Mouse (Mus musculus) MEL (cell line): ENCODE measurements around the gene Nek11. TPM values are rescaled to one million over a fixed set of nuclear protein-coding genes. Genes with fewer than 3 reads are reported as not detected.

Experiments
- DNase-seq: peaks from one replicate; pipeline ENCODE4 v3.0.0; 2011; ENCODE audit warnings: low read depth, low spot score
- H3K27ac ChIP-seq: 2 replicates; pipeline ENCODE4 v1.5.1; 2012; ENCODE audit warnings: low read depth, mild to moderate bottlenecking, control low read depth, low read length, moderate library complexity; ENCODE audit not compliant: control insufficient read depth
- H3K27me3 ChIP-seq, 2 experiments: fragments of 150-350 bp in 1 of 2; sonication (generic) in 1 of 2; 2 replicates each; pipeline ENCODE4 v1.6.1; 2012; ENCODE audit warnings: low read length in 2 of 2, mild to moderate bottlenecking in 2 of 2, improper control_type of control experiment in 1 of 2, moderate library complexity in 1 of 2; ENCODE audit not compliant: insufficient read depth in 2 of 2, control insufficient read depth in 1 of 2
- H3K36me3 ChIP-seq, 2 experiments: 2 replicates each; pipeline ENCODE4 v1.6.1; 2012 to 2014; ENCODE audit warnings: low read length in 2 of 2, improper control_type of control experiment in 1 of 2, inconsistent platforms in 1 of 2, mild to moderate bottlenecking in 1 of 2; ENCODE audit not compliant: insufficient read depth in 2 of 2, control insufficient read depth in 1 of 2
- H3K4me1 ChIP-seq, 2 experiments: fragments of 150-350 bp in 1 of 2; sonication (generic) in 1 of 2; 2 replicates each; pipeline ENCODE4 v1.6.1; 2012; ENCODE audit warnings: low read length in 2 of 2, improper control_type of control experiment in 1 of 2, mild to moderate bottlenecking in 1 of 2; ENCODE audit not compliant: insufficient read depth in 2 of 2, control insufficient read depth in 1 of 2
- H3K4me3 ChIP-seq, 2 experiments: fragments of 150-350 bp in 1 of 2; sonication (generic) in 1 of 2; 2 replicates each; pipeline ENCODE4 v1.5.1; 2012; ENCODE audit warnings: low read depth in 2 of 2, low read length in 2 of 2, mild to moderate bottlenecking in 2 of 2, moderate library complexity in 2 of 2, control low read depth in 1 of 2, improper control_type of control experiment in 1 of 2; ENCODE audit not compliant: control insufficient read depth in 1 of 2, insufficient read depth in 1 of 2
- H3K79me2 ChIP-seq: 2 replicates; pipeline ENCODE4 v1.6.1; 2012; ENCODE audit warnings: mild to moderate bottlenecking, low read length, moderate library complexity; ENCODE audit not compliant: control insufficient read depth, poor library complexity, insufficient read depth
- H3K9ac ChIP-seq: 2 replicates; pipeline ENCODE4 v1.6.1; 2012; ENCODE audit warnings: low read depth, mild to moderate bottlenecking, control low read depth, low read length, moderate library complexity; ENCODE audit not compliant: control insufficient read depth, poor library complexity, severe bottlenecking
- H3K9me3 ChIP-seq: fragments of 150-350 bp; sonication (generic); replicated peaks from 2 replicates; pipeline ENCODE4 v1.6.1; 2012; ENCODE audit warnings: mild to moderate bottlenecking, low read length, improper control_type of control experiment, moderate library complexity; ENCODE audit not compliant: insufficient read depth
- CHD1 ChIP-seq: IDR thresholded peaks from 2 replicates; pipeline ENCODE4 v1.6.1; 2012; ENCODE audit warnings: low read depth, mild to moderate bottlenecking, inconsistent platforms, low read length, improper control_type of control experiment
- CHD2 ChIP-seq: IDR thresholded peaks from 2 replicates; pipeline ENCODE4 v1.6.1; 2011; ENCODE audit warnings: low read length, improper control_type of control experiment
- CTCF ChIP-seq, 3 experiments: IDR thresholded peaks in 2 of 3; conservative IDR thresholded peaks in 1 of 3; 2 replicates each; pipeline ENCODE4 v1.5.1; 2011 to 2012; ENCODE audit warnings: low read length in 3 of 3, low read depth in 2 of 3, mild to moderate bottlenecking in 2 of 3, improper control_type of control experiment in 1 of 3, inconsistent platforms in 1 of 3, mixed read lengths in 1 of 3, moderate library complexity in 1 of 3; ENCODE audit not compliant: control insufficient read depth in 1 of 3, insufficient read depth in 1 of 3, poor library complexity in 1 of 3, severe bottlenecking in 1 of 3
- E2F4 ChIP-seq: IDR thresholded peaks from 2 replicates; pipeline ENCODE4 v1.6.1; 2011; ENCODE audit warnings: low read depth, low read length, improper control_type of control experiment, borderline replicate concordance
- ELF1 ChIP-seq: IDR thresholded peaks from 2 replicates; pipeline ENCODE4 v1.6.1; 2014; ENCODE audit warnings: low read depth, mild to moderate bottlenecking, inconsistent platforms, low read length, improper control_type of control experiment, moderate library complexity
- EP300 ChIP-seq, 2 experiments: IDR thresholded peaks; 2 replicates each; pipeline ENCODE4 v1.6.1; 2011; ENCODE audit warnings: improper control_type of control experiment in 2 of 2, low read length in 2 of 2, low read depth in 1 of 2, mild to moderate bottlenecking in 1 of 2
- GABPA ChIP-seq: IDR thresholded peaks from 2 replicates; pipeline ENCODE4 v1.6.1; 2012; ENCODE audit warnings: low read depth, mild to moderate bottlenecking, inconsistent platforms, low read length, improper control_type of control experiment, moderate library complexity
- JUND ChIP-seq: IDR thresholded peaks from 2 replicates; pipeline ENCODE4 v1.6.1; 2011; ENCODE audit warnings: low read depth, mild to moderate bottlenecking, improper control_type of control experiment, low read length
- KAT2A ChIP-seq: conservative IDR thresholded peaks from 2 replicates; pipeline ENCODE4 v1.6.1; 2012; ENCODE audit warnings: low read depth, low read length, improper control_type of control experiment, inconsistent platforms
- MAFK ChIP-seq: IDR thresholded peaks from 2 replicates; pipeline ENCODE4 v1.6.1; 2011; ENCODE audit warnings: low read depth, mild to moderate bottlenecking, low read length, improper control_type of control experiment, borderline replicate concordance
- MXI1 ChIP-seq: IDR thresholded peaks from 2 replicates; pipeline ENCODE4 v1.6.1; 2011; ENCODE audit warnings: mild to moderate bottlenecking, low read depth, low read length, improper control_type of control experiment
- MYC ChIP-seq: IDR thresholded peaks from 2 replicates; pipeline ENCODE4 v1.6.1; 2011; ENCODE audit warnings: low read depth, mild to moderate bottlenecking, low read length, improper control_type of control experiment, moderate library complexity
- NRF1 ChIP-seq: IDR thresholded peaks from 2 replicates; pipeline ENCODE4 v1.6.1; 2014; ENCODE audit warnings: low read depth, mild to moderate bottlenecking, inconsistent platforms, low read length, improper control_type of control experiment, moderate library complexity; ENCODE audit not compliant: poor library complexity, insufficient read depth, severe bottlenecking
- POLR2A ChIP-seq, 2 experiments: IDR thresholded peaks; 2 replicates each; pipeline ENCODE4 v1.6.1; 2011 to 2012; ENCODE audit warnings: low read length in 2 of 2, mild to moderate bottlenecking in 2 of 2, control low read depth in 1 of 2, improper control_type of control experiment in 1 of 2, low read depth in 1 of 2, moderate library complexity in 1 of 2; ENCODE audit not compliant: control insufficient read depth in 1 of 2, insufficient read depth in 1 of 2, poor library complexity in 1 of 2
- POLR2AphosphoS2 ChIP-seq: IDR thresholded peaks from 2 replicates; pipeline ENCODE4 v1.6.1; 2011; ENCODE audit warnings: low read length, improper control_type of control experiment
- POLR2AphosphoS5 ChIP-seq: IDR thresholded peaks from 2 replicates; pipeline ENCODE4 v1.6.1; 2012; ENCODE audit warnings: low read depth, borderline replicate concordance, mild to moderate bottlenecking, inconsistent platforms, low read length, moderate library complexity, mixed read lengths
- RAD21 ChIP-seq: IDR thresholded peaks from 2 replicates; pipeline ENCODE4 v1.6.1; 2011; ENCODE audit warnings: mild to moderate bottlenecking, low read depth, low read length, improper control_type of control experiment
- RCOR1 ChIP-seq: IDR thresholded peaks from 2 replicates; pipeline ENCODE4 v1.6.1; 2012; ENCODE audit warnings: low read depth, mild to moderate bottlenecking, inconsistent platforms, low read length, improper control_type of control experiment
- SIN3A ChIP-seq: IDR thresholded peaks from 2 replicates; pipeline ENCODE4 v1.6.1; 2012; ENCODE audit warnings: low read length, improper control_type of control experiment, inconsistent platforms
- SMC3 ChIP-seq: IDR thresholded peaks from 2 replicates; pipeline ENCODE4 v1.6.1; 2011; ENCODE audit warnings: low read depth, low read length, improper control_type of control experiment
- TAL1 ChIP-seq: IDR thresholded peaks from 2 replicates; pipeline ENCODE4 v1.6.1; 2012; ENCODE audit warnings: mild to moderate bottlenecking, inconsistent platforms, low read length, moderate library complexity, mixed read lengths
- TBP ChIP-seq: IDR thresholded peaks from 2 replicates; pipeline ENCODE4 v1.8.0; 2011; ENCODE audit warnings: low read depth, low read length, improper control_type of control experiment
- TCF12 ChIP-seq: IDR thresholded peaks from 2 replicates; pipeline ENCODE4 v1.6.1; 2014; ENCODE audit warnings: low read depth, mild to moderate bottlenecking, inconsistent platforms, low read length, improper control_type of control experiment, moderate library complexity
- USF1 ChIP-seq: IDR thresholded peaks from 2 replicates; pipeline ENCODE4 v1.6.1; 2014; ENCODE audit warnings: low read depth, mild to moderate bottlenecking, inconsistent platforms, low read length, improper control_type of control experiment, moderate library complexity
- ZC3H11A ChIP-seq: IDR thresholded peaks from 2 replicates; pipeline ENCODE4 v1.6.1; 2012; ENCODE audit warnings: low read depth, mild to moderate bottlenecking, inconsistent platforms, low read length, improper control_type of control experiment
- ZKSCAN1 ChIP-seq: IDR thresholded peaks from 2 replicates; pipeline ENCODE4 v1.6.1; 2012; ENCODE audit warnings: low read depth, mild to moderate bottlenecking, inconsistent platforms, low read length, improper control_type of control experiment, moderate library complexity
- polyA plus RNA-seq, 2 experiments: library from polyadenylated mRNA; stranded (reverse) in 1 of 2; unstranded in 1 of 2; fragments of >175 nt in 1 of 2; fragments of >200 nt in 1 of 2; gene quantifications; 2 replicates each; pipeline versions ENCODE4 v1.2.1 to v1.2.4; 2012; ENCODE audit warnings: low replicate concordance in 2 of 2, low read depth in 1 of 2; ENCODE audit not compliant: insufficient read length in 2 of 2, insufficient read depth in 1 of 2, missing spikeins in 1 of 2
- total RNA-seq: library from RNA; depleted of rRNA; stranded (reverse); fragments of 300-350 nt; gene quantifications from 2 replicates; pipeline ENCODE4 v1.2.3, GENCODE M21; 2012

The Nek11 gene
- total and polyA plus RNA-seq, 3 experiments = 0.03 TPM; not detected in 2

GRCm38 (mm10) chr9:105389289-105389688 lies 6.0 kb downstream of the Nek11 start:
- no peaks in the 10 kb centered on the region; a peak in 1 of 4 replicates for H3K4me1 ChIP-seq
- no peak overlapping the region for H3K4me3 ChIP-seq
- H3K9ac ChIP-seq = no peak overlapping the region
- H3K9me3 ChIP-seq = no peaks in the 10 kb centered on the region
- H3K36me3 ChIP-seq = no peaks in the 10 kb centered on the region
- peak; percentile 88 for TF ChIP-seq SMC3
- no peak for TF ChIP-seq POLR2AphosphoS2
- TF ChIP-seq SIN3A = 0 out of 2 replicates have a peak, but pooled peaks have one; percentile 18
- TF ChIP-seq ZC3H11A = peak; percentile 75
- TF ChIP-seq TCF12 = no peak
- no peak for TF ChIP-seq TAL1
- no peak for TF ChIP-seq TBP
- TF ChIP-seq MAFK = no peak
- TF ChIP-seq POLR2AphosphoS5 = no peak
- no peak for TF ChIP-seq POLR2A (IDR thresholded peaks at IDR 0.05; ENCODE audit: control insufficient read depth in 1 of 2, insufficient read depth in 1 of 2, low read depth in 1 of 2, low read length in 2 of 2, poor library complexity in 1 of 2)
- TF ChIP-seq CTCF (IDR thresholded peaks at IDR 0.05 in 2 of 3, conservative IDR thresholded peaks at IDR 0.05 in 1 of 3; ENCODE audit: control insufficient read depth in 1 of 3, insufficient read depth in 1 of 3, low read depth in 2 of 3, low read length in 3 of 3, poor library complexity in 1 of 3, severe bottlenecking in 1 of 3) = peak; percentile 65 to 75 (median 66)
- TF ChIP-seq RAD21 = peak; percentile 84
- H3K27me3 ChIP-seq = no peaks in the 10 kb centered on the region
- H3K27ac ChIP-seq = no peak overlapping the region
- peak; percentile 69 for DNase-seq
- H3K79me2 ChIP-seq = no peaks in the 10 kb centered on the region

- DNase-seq = no peak
- no peak overlapping the region for H3K9ac ChIP-seq
Observed at GRCm38 (mm10) chr9:105387403-105387802, 7.9 kb downstream of the Nek11 start.

GRCm38 (mm10) chr9:105379533-105380145 lies 15.7 kb downstream of the Nek11 start:
- DNase-seq = no peak
- Histone ChIP-seq H3K27ac (no peak overlapping the region), H3K36me3 (no peaks in the 10 kb centered on the region), H3K27me3 (no peaks in the 10 kb centered on the region; a peak in 1 of 4 replicates), H3K4me1 (no peaks in the 10 kb centered on the region)
- TF ChIP-seq CTCF (IDR thresholded peaks at IDR 0.05 in 2 of 3, conservative IDR thresholded peaks at IDR 0.05 in 1 of 3; ENCODE audit: control insufficient read depth in 1 of 3, insufficient read depth in 1 of 3, low read depth in 2 of 3, low read length in 3 of 3, poor library complexity in 1 of 3, severe bottlenecking in 1 of 3) = no peak
- TF ChIP-seq SMC3 = no peak
- TF ChIP-seq GABPA = no peak
- TF ChIP-seq CHD2 = no peak
- no peak for TF ChIP-seq JUND
- no peak for TF ChIP-seq CHD1
- TF ChIP-seq RCOR1 = no peak
- TF ChIP-seq POLR2AphosphoS2 = no peak
- no peak for TF ChIP-seq RAD21
- TF ChIP-seq TCF12 = no peak
- no peak for TF ChIP-seq KAT2A
- no peak for TF ChIP-seq MXI1
- no peak for TF ChIP-seq ZKSCAN1
- no peak for TF ChIP-seq POLR2AphosphoS5
- TF ChIP-seq NRF1 = no peak
- TF ChIP-seq TAL1 = no peak
- TF ChIP-seq, all 39 proteins: peak for 0
- no peak overlapping the region for H3K9ac ChIP-seq
- no peaks in the 10 kb centered on the region for H3K9me3 ChIP-seq
- no peaks in the 10 kb centered on the region for H3K79me2 ChIP-seq
- no peak overlapping the region for H3K4me3 ChIP-seq

More at GRCm38 (mm10) chr9:105387403-105387802, 7.9 kb downstream of the Nek11 start:
- no peaks in the 10 kb centered on the region for H3K27me3 ChIP-seq
- H3K79me2 ChIP-seq = no peaks in the 10 kb centered on the region
- no peaks in the 10 kb centered on the region for H3K9me3 ChIP-seq
- no peaks in the 10 kb centered on the region; a peak in 1 of 4 replicates for H3K4me1 ChIP-seq
- H3K4me3 ChIP-seq = no peak overlapping the region
- TF ChIP-seq MYC (no peak), EP300 (IDR thresholded peaks at IDR 0.05; ENCODE audit: low read depth in 1 of 2, low read length in 2 of 2) (no peak), GABPA (no peak), ELF1 (no peak), USF1 (no peak), E2F4 (no peak), TCF12 (no peak)
- no peaks in the 10 kb centered on the region for H3K36me3 ChIP-seq
- no peak overlapping the region for H3K27ac ChIP-seq
